Mouse (Mus musculus) gonadal fat pad, adult 2 months (tissue): ENCODE results near the gene Ltbr. TPM values are rescaled to one million over a fixed set of nuclear protein-coding genes. Genes with fewer than 3 reads are reported as not detected.

ENCODE experiments used
- DNase-seq: peaks from one replicate; pipeline ENCODE4 v3.0.0-alpha.2; 2012; ENCODE audit warnings: low read depth
- polyA plus RNA-seq: library from polyadenylated mRNA; depleted of rRNA; stranded (reverse); fragments of >200 nt; gene quantifications from 2 replicates; pipeline ENCODE4 v1.2.3, GENCODE M21; 2012

The Ltbr gene
- polyA plus RNA-seq, 1 experiment, result 95.1 TPM

- no peak for DNase-seq
These were observed 31.9 kb upstream of the Ltbr start for GRCm38 (mm10) chr6:125345625-125346024.

DNA sequence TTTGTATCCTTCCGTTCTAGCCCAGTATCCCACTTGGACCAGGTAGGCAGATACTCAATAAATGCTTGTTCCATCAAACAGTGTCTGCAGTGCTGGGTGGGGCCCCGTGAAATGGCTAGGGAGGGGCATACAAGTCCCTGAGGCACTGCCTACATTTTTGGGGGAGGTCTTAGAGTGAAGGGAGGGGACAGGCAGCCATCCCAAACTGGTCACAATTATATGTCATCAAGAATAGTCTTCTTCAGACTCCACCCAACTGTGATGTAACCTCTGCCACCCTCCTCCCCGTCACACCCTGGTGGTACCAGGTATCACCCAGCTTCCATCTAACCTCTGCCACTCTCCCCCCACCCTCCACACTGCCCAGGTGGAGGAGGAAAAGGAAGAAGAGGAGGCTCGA, 31.2 kb upstream of the Ltbr start:
- no peak for DNase-seq

- no peak for DNase-seq
These were observed 30.4 kb upstream of the Ltbr start for GRCm38 (mm10) chr6:125344084-125344483.

DNA sequence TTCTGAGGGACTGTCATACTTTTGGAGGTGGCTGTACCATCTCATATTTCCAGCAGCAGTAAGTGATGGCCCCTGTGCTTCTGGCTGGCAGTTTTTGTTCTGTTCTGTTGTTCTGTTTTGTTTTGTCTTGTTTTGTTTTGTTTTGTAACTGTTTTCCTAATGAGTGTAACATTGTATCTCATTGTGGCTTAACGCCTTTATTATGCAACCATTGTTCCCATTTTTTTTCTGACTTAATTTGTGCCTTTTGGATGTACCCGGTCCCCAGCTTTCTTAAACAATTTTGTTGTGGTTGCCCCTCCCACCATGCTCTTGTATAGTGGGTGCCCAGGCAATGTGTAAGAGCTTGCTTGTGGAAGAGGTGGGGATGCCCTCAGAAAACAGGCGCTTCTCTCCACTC, 28.5 kb upstream of the Ltbr start:
- no peak for DNase-seq

GRCm38 (mm10) chr6:125340244-125340643, 26.6 kb upstream of the Ltbr start:
- no peak for DNase-seq

- DNase-seq, result no peak
These were observed 25.3 kb upstream of the Ltbr start for GRCm38 (mm10) chr6:125338791-125339660.

- no peak for DNase-seq
These were observed 20.7 kb upstream of the Ltbr start for GRCm38 (mm10) chr6:125334356-125334755.

DNA sequence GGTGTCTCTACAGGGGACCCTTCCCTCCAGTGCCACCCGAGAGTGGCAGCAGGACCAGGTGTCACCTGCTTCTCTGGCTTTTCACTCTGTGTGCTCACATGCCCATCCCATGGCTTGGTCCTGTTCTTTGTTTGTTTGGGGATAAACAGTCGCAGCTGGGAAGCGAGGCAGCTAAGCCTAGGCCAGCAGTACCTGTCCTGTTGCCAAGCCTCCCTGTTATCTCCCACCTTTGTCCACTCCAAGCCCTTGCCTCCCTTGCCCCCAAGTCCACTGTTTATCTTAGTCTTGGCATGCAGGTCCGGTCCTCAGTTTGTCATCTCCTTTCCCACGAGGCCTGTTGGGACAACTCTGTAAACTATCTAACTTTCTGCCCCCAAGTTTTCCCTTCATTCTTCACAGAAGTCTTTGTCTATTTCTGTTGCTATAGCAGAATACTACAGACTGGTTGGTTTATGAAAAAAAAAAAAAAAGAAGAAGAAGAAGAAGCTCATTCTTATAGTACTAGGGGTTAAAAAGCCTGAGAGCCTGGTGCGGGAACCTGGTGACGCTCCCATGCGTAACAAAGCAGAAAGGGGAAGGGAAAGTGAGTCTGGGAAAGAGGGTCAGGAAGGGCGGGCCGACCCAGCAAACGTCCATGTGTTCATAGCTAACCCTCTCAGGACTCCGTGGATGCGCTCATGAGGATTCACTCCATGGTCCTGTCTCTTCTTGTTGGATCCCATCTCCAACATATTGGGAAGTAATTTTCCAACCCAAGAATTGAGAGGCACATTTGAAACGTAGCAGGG, 19.6 kb upstream of the Ltbr start:
- DNase-seq, result no peak

DNA sequence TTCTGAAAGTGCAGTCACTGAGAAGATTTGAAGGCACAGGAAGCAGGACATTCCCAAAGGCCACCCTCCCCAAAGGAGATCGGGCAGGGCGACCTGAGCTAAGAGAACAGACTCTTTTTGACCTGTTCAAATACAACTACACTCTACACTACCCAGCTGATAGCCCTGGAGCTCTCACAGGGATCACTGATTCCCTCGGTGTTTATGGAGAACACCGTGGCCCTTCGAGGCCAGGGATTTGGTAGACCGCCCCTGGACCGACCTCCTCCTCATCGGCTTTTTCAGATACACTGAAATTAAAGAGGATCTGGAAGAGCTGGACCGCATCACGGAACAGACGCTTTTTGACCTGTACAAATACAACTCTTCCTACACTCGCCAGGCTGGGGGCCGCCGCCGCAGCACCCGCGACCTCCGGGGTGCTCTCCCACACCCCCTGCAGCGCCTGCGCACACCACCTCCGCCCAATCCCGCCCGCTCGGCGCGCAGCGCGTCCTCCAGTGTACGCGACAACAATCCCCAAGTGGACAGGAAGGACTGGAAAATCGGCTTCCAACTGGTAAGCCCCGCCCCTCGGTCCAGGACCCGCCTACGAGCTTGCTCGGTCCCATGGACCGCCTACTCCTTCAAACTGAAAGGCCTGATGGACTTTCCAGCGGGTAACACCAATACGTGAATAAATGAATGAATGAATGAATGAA, 17.1 kb upstream of the Ltbr start:
- no peak for DNase-seq

DNA sequence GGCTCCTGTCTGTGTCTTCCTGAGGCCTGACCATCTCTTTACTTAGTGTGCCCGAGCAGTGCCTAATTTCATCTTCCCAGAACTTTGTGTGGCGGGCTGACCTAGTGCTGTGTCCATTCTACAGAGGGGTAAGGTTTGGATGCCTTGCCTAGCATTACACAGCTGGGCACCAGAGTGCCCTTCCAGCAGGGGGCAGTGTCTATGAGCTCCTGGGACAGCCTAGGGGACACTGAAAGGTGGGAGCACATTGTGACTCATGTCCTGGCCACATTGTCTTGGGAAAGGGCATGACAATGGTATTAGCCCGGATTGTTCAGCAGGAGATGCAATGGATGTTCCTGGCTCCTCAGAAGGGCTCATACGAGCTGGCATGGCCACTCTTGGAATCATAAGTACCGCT, 14.6 kb upstream of the Ltbr start:
- DNase-seq, result no peak

- no peak for DNase-seq
These were observed 11.7 kb upstream of the Ltbr start for GRCm38 (mm10) chr6:125325337-125325736.

- DNase-seq, result no peak
These were observed 9.9 kb upstream of the Ltbr start for GRCm38 (mm10) chr6:125323547-125323946.

- no peak for DNase-seq
These were observed 9.1 kb upstream of the Ltbr start for GRCm38 (mm10) chr6:125322794-125323193.

DNA sequence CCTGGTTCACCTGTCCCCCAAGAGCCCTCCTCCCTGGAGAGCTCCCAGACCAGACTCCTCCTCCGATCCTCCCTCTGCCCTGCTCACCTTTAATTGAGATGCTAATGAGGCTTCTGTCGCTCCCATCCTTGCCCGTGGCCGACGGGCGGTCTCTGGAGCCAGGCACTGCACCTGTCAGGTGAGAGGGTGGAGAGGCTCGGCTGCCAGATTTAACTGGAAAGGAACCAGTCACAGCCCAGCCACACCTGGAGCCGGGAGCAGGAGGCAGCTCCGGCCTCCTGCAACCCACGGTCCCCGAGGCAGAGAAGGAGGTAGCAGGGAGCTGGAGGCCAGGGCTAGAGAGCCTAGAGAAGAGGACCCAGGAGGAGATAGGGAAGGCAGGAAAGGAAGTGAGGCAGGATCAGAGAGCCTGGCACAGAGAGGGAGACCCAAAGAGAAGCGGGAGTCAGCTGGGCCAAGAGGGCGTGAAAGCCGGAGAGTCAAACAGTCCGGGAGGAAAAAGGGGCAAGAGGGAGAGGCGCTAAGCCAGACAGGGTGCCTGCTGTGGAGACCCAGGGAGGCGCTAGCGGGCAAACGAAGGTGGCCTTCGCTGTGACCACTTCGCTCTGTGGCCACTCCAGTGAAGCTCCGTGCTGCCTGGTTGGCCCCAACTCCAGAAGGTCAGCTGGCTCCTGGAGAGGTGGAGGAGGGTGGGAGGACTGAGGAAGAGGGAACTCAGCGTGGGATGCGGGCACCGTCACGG, 7.6 kb upstream of the Ltbr start:
- no peak for DNase-seq

DNA sequence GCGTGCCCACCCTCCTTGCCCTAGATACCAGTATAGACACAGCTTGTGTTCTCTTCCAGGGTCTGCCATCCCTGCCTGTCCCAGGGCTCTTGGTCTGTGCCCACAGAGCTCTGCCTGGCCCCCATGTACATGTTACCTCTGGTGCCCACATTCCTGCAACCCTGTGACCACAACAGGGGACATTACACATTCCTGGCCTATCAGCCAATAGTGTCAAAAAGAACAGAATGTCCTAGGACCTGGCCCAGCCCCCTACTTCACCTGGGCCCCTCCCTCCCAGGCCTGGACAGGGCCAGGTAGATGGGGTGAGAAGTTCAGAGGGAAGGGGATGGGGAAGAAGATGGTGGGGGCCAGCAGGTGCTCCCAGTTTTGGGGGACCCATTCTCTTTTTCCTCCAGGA, 6.6 kb upstream of the Ltbr start, which contains the start of gene Scnn1a:
Scnn1a (plus strand) TSS at position 337 of the 400 bp plus-strand sequence.
- DNase-seq, result no peak

- DNase-seq, result no peak
These were observed 6.2 kb upstream of the Ltbr start for GRCm38 (mm10) chr6:125319919-125320296.

- peak; percentile 38 for DNase-seq
These were observed 5.6 kb upstream of the Ltbr start for GRCm38 (mm10) chr6:125318981-125319918.

DNA sequence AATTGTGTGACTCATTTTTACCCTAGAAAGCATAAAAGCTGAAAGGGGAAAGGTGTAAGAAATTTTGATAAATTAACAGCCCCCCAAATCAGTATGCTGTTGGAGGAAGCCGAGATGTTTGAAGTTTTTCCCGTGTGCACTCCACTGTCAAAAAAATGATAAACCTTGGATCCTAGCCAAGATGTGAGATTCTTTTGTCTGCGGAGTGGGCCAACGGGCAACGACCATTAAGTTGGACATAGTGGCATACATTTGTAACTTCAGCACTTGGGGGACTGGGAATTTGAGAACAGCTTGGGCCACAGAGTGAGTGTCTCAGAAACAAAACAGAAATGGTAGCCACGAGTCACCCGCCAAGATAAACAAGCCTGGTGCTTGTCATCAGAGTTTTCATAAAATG, 3.4 kb upstream of the Ltbr start:
- no peak for DNase-seq

DNA sequence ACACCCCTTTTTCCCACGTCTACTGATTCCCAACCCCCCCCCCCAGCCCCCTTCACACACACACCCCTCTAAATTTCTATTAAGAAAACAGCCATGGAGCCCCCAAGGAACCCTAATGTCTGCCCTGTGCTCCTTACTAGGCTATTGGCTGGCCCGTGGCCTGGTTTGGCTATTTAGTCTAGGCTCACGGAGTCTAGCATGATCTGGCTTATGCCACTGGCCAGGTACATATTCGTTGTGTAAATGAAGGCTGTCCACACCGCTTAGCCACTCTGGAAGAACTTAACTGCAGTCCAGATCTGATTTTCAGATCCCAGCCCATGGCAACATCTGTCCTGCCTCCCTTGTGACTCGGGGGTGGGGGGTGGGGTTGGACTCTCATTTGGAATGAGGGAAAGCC, 1.1 kb upstream of the Ltbr start:
- DNase-seq, result no peak

DNA sequence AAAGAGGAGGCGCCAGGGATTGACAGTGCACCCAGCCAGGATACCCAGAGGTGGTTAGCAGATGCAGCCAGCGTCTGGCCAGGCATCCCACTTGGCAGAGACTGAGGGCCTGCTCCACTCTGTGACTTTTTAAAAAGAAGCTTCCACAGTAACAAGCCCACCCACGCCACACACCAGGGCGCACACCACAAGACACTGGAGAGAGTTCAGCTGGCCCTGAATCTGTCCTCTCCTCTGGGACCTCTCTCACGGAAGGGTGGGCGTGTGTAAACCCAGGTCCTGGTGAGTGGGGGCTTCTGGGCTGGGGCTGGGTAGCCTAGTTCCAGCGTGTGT, 512 bp upstream of the Ltbr start:
- no peak for DNase-seq
